In the genomic region with DNA sequence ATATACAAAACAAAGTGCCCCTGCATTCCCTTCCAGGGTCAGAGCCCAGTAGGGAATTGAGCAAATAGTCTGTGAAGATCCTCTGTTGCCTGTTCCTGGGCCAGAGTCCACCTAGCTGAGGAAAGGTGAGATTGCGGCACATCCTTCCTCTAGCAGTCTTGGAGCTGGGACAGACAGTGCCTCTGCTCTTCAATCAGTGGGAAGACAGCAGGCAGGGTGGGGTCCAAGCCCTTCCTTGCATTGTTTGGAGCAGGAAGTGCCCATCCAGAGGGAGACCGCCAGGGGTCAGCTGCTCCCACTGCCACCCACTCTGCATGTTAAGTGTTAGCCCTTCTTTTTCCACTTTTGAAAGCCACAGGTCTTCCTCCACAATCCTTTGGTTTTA, we compare ENCODE assay signal across 9 mouse cellular contexts. TPM values are rescaled to one million over a fixed set of nuclear protein-coding genes. Genes with fewer than 3 reads are reported as not detected.
DNase-seq lines count a peak whose midpoint lies in the region; ATAC-seq and TF ChIP-seq lines count a peak whose summit lies in the region.
"Had no signal": no experiment of that assay in that cellular context is flagged by ENCODE, and none has a peak within 500 bp of the region (broad histone marks: within the 10 kb centered on the region; RNA-seq: fewer than 3 reads in every experiment).

No protein-coding gene starts in this region.

- 0 out of 2 replicates have a peak overlapping the region, but pooled peaks have one; percentile 8 for H3K9ac ChIP-seq in forebrain, embryonic 13.5 days
- peak overlapping the region; percentile 33; the same call in 1 of the 2 replicates for H3K9ac ChIP-seq in hindbrain, embryonic 16.5 days (ENCODE audit: low read depth, low read length)
- no peak overlapping the region for H3K9ac ChIP-seq in liver, postnatal 0 days (replicated peaks)
- H3K9ac ChIP-seq in stomach, embryonic 15.5 days = no peak overlapping the region

- H3K27me3 ChIP-seq in forebrain, embryonic 13.5 days = no peaks in the 10 kb centered on the region
- no peaks in the 10 kb centered on the region for H3K27me3 ChIP-seq in hindbrain, embryonic 16.5 days (replicated peaks; ENCODE audit: control insufficient read depth, insufficient read depth, low read length)
- no peaks in the 10 kb centered on the region for H3K27me3 ChIP-seq in liver, postnatal 0 days (ENCODE audit: insufficient read depth, low read length)
- H3K27me3 ChIP-seq in stomach, embryonic 15.5 days (replicated peaks) = no peaks in the 10 kb centered on the region

- peak; percentile 51 for DNase-seq in adrenal gland, postnatal 10 days
- DNase-seq in liver, postnatal 0 days = no peak
- DNase-seq in right cerebral cortex, adult 18-20 months = no peak
- no peak for DNase-seq in cerebellum, adult 11 months

- H3K36me3 ChIP-seq in forebrain, embryonic 13.5 days (ENCODE audit: poor library complexity, severe bottlenecking) = peaks cover 97% of the 10 kb centered on the region
- peaks cover 59% of the 10 kb centered on the region for H3K36me3 ChIP-seq in hindbrain, embryonic 16.5 days (ENCODE audit: control insufficient read depth, insufficient read depth, low read length)
- peaks cover 36% of the 10 kb centered on the region for H3K36me3 ChIP-seq in liver, postnatal 0 days (replicated peaks; ENCODE audit: insufficient read depth, low read length)
- peaks cover 36% of the 10 kb centered on the region for H3K36me3 ChIP-seq in stomach, embryonic 15.5 days

- WGBS in forebrain, embryonic 13.5 days = 84% methylated on average over 2 of the region's 2 CpGs
- 56% methylated on average over 2 of the region's 2 CpGs for WGBS in hindbrain, embryonic 16.5 days
- WGBS in liver, postnatal 0 days (ENCODE audit: insufficient replicate concordance) = 65% methylated on average over 2 of the region's 2 CpGs
- 63% methylated on average over 2 of the region's 2 CpGs for WGBS in stomach, embryonic 15.5 days

- no peaks in the 10 kb centered on the region for H3K4me1 ChIP-seq in forebrain, embryonic 13.5 days
- H3K4me1 ChIP-seq in hindbrain, embryonic 16.5 days (ENCODE audit: control insufficient read depth, insufficient read depth, low read depth, low read length) = no peaks in the 10 kb centered on the region; the same call in 1 of the 2 replicates
- peaks cover 4% of the 10 kb centered on the region; the same call in 1 of the 2 replicates for H3K4me1 ChIP-seq in liver, postnatal 0 days (ENCODE audit: insufficient read depth)
- no peaks in the 10 kb centered on the region for H3K4me1 ChIP-seq in stomach, embryonic 15.5 days

- H3K4me3 ChIP-seq in forebrain, embryonic 13.5 days = no peak overlapping the region
- no peak overlapping the region for H3K4me3 ChIP-seq in hindbrain, embryonic 16.5 days (ENCODE audit: low read length)
- H3K4me3 ChIP-seq in liver, postnatal 0 days (ENCODE audit: low read depth, low read length) = no peak overlapping the region
- H3K4me3 ChIP-seq in stomach, embryonic 15.5 days (replicated peaks) = no peak overlapping the region

- no peak overlapping the region for H3K4me2 ChIP-seq in forebrain, embryonic 13.5 days
- no peak overlapping the region for H3K4me2 ChIP-seq in hindbrain, embryonic 16.5 days (ENCODE audit: low read length)
- no peak overlapping the region for H3K4me2 ChIP-seq in liver, postnatal 0 days (ENCODE audit: low read depth, low read length)
- H3K4me2 ChIP-seq in stomach, embryonic 15.5 days = no peak overlapping the region

- TF ChIP-seq EP300 in liver, postnatal 0 days (IDR thresholded peaks at IDR 0.05; ENCODE audit: low read depth) = no peak

- ATAC-seq in forebrain, embryonic 13.5 days = no peak
- peak; percentile 31 for ATAC-seq in hindbrain, embryonic 16.5 days
- peak; percentile 59 for ATAC-seq in liver, postnatal 0 days
- no peak for ATAC-seq in stomach, embryonic 15.5 days (ENCODE audit: insufficient read depth, low FRiP score, low read depth)
- no peak for ATAC-seq in monocyte, adult 5-6 weeks (replicated peaks; ENCODE audit: insufficient number of reproducible peaks, low FRiP score, low TSS enrichment, poor library complexity, severe bottlenecking)

- no peaks in the 10 kb centered on the region for H3K9me3 ChIP-seq in forebrain, embryonic 13.5 days (replicated peaks)
- no peaks in the 10 kb centered on the region for H3K9me3 ChIP-seq in hindbrain, embryonic 16.5 days (ENCODE audit: control insufficient read depth, low read length)
- no peaks in the 10 kb centered on the region for H3K9me3 ChIP-seq in liver, postnatal 0 days (ENCODE audit: low read length)
- no peaks in the 10 kb centered on the region for H3K9me3 ChIP-seq in stomach, embryonic 15.5 days

- peak; percentile 30 for TF ChIP-seq CTCF in liver, postnatal 0 days (IDR thresholded peaks at IDR 0.05; ENCODE audit: low read depth)

- H3K27ac ChIP-seq in forebrain, embryonic 13.5 days = peak overlapping the region; percentile 85
- H3K27ac ChIP-seq in hindbrain, embryonic 16.5 days (ENCODE audit: low read depth, low read length) = peak overlapping the region; percentile 68
- peak overlapping the region; percentile 51 for H3K27ac ChIP-seq in liver, postnatal 0 days (ENCODE audit: low read depth)
- H3K27ac ChIP-seq in stomach, embryonic 15.5 days = peak overlapping the region; percentile 78; the same call in 1 of the 2 replicates

RNA-seq across cellular contexts. Expression of gene Fam186b, which starts 21.6 kb away (rescaled TPM):
- total RNA-seq in adrenal gland, postnatal 10 days (2021) = 1 to 10 TPM; 1.5 to 1.9 TPM
- polyA plus RNA-seq in forebrain, embryonic 13.5 days (2015; fragmentation: Nextera tagmentation; extraction: Ambion mirVana) = 0.28 TPM in 1 of 2 replicates, not detected in the other
- polyA plus RNA-seq in hindbrain, embryonic 16.5 days (2015; fragmentation: Nextera tagmentation; extraction: Ambion mirVana) = 0.85 and 1.2 TPM in 2 replicates
- polyA plus RNA-seq in liver, postnatal 0 days (2015; fragmentation: Nextera tagmentation; extraction: Ambion mirVana) = not detected in 2 replicates
- 0.06 and 0.23 TPM in 2 replicates for polyA plus RNA-seq in stomach, embryonic 15.5 days (2015; fragmentation: Nextera tagmentation; extraction: Ambion mirVana)
- not detected in 3 replicates for total RNA-seq in monocyte, adult 5-6 weeks (2017)
- polyA plus RNA-seq: limb, embryonic 11.5 days had no signal

RNA-seq across cellular contexts. Expression of gene Prpf40b, which starts 22.4 kb away (rescaled TPM):
- total RNA-seq in adrenal gland, postnatal 10 days (2021) = 10 to 100 TPM; 40.4 to 57.2 TPM
- 98.6 and 107 TPM in 2 replicates for polyA plus RNA-seq in forebrain, embryonic 13.5 days (2015; fragmentation: Nextera tagmentation; extraction: Ambion mirVana)
- 114 and 117 TPM in 2 replicates for polyA plus RNA-seq in hindbrain, embryonic 16.5 days (2015; fragmentation: Nextera tagmentation; extraction: Ambion mirVana)
- 7.1 and 8.6 TPM in 2 replicates for polyA plus RNA-seq in liver, postnatal 0 days (2015; fragmentation: Nextera tagmentation; extraction: Ambion mirVana)
- 42.8 and 46.3 TPM in 2 replicates for polyA plus RNA-seq in stomach, embryonic 15.5 days (2015; fragmentation: Nextera tagmentation; extraction: Ambion mirVana)
- total RNA-seq in monocyte, adult 5-6 weeks (2017) = 0.57 to 7.6 TPM (median 1.7 TPM) in 3 replicates

RNA-seq across cellular contexts. Expression of gene Fmnl3, which starts 53.0 kb away (rescaled TPM):
- total RNA-seq in adrenal gland, postnatal 10 days (2021) = 10 to 100 TPM; 27.6 to 31.7 TPM
- polyA plus RNA-seq in forebrain, embryonic 13.5 days (2015; fragmentation: Nextera tagmentation; extraction: Ambion mirVana) = 8.1 and 8.2 TPM in 2 replicates
- 7.4 and 9.7 TPM in 2 replicates for polyA plus RNA-seq in hindbrain, embryonic 16.5 days (2015; fragmentation: Nextera tagmentation; extraction: Ambion mirVana)
- 2.2 and 2.4 TPM in 2 replicates for polyA plus RNA-seq in liver, postnatal 0 days (2015; fragmentation: Nextera tagmentation; extraction: Ambion mirVana)
- 18.2 and 21.3 TPM in 2 replicates for polyA plus RNA-seq in stomach, embryonic 15.5 days (2015; fragmentation: Nextera tagmentation; extraction: Ambion mirVana)
- 29.5 to 41.3 TPM (median 31.6 TPM) in 3 replicates for total RNA-seq in monocyte, adult 5-6 weeks (2017)

Comparison
In these comparisons a context has a peak if more than half of its experiments do, and no peak if none do; other contexts are left out.
1. ATAC-seq: peak in hindbrain, embryonic 16.5 days (single experiment) and liver, postnatal 0 days (single experiment); none in forebrain, embryonic 13.5 days (single experiment), stomach, embryonic 15.5 days (single experiment) and monocyte, adult 5-6 weeks (single experiment).
2. H3K9ac ChIP-seq: peak in forebrain, embryonic 13.5 days (single experiment) and hindbrain, embryonic 16.5 days (single experiment); none in liver, postnatal 0 days (single experiment) and stomach, embryonic 15.5 days (single experiment).
3. Peak in every context shown above with its lines, with median percentiles within 50 percentile points of each other: H3K27ac ChIP-seq.